In the genomic region with DNA sequence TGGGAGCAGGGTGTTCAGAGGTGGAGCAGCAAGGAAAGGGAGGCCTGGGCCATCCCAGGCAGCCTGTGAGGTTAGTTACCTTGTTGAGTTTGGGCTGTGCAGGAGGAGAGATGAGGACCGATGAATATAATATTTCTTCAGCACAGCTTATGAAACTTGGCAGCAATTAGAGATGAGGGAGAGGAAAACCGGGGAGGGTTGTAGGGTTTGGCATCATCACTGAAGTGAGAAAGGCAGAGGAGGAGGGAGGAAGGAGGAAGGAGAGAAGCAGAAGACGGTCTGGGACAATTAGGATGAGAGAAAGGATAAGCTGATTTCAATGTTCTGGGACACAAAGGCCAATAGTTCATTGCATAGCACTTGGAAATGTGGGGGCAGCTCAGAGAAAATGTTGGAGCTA, we compare ENCODE assay signal across 18 mouse cellular contexts.
"Had no signal": no experiment of that assay in that cellular context is flagged by ENCODE, and none has a peak within 500 bp of the region (broad histone marks: within the 10 kb centered on the region; RNA-seq: fewer than 3 reads in every experiment).

No protein-coding gene starts in this region.

- ATAC-seq: midbrain, embryonic 16.5 days had no signal

- H3K27ac ChIP-seq: midbrain, embryonic 10.5 days; midbrain, embryonic 12.5 days; neural tube, embryonic 13.5 days; neural tube, embryonic 15.5 days had no signal

- DNase-seq: lung, adult 18-20 months; lung, embryonic 14.5 days; lung, postnatal 10 days; lung, postnatal 4 days; midbrain, embryonic 14.5 days; retina, postnatal 1 day; right cerebral cortex, postnatal 25 days; right cerebral cortex, postnatal 4 days; spleen, adult 18-20 months; thymus, adult 18-20 months; thymus, postnatal 14 days; thymus, postnatal 36 days had no signal

- H3K4me3 ChIP-seq: midbrain, embryonic 10.5 days; midbrain, embryonic 12.5 days; myocyte; neural tube, embryonic 13.5 days; neural tube, embryonic 15.5 days had no signal
